Mouse (Mus musculus): ENCODE measurements around the gene Gpr179.

DNA sequence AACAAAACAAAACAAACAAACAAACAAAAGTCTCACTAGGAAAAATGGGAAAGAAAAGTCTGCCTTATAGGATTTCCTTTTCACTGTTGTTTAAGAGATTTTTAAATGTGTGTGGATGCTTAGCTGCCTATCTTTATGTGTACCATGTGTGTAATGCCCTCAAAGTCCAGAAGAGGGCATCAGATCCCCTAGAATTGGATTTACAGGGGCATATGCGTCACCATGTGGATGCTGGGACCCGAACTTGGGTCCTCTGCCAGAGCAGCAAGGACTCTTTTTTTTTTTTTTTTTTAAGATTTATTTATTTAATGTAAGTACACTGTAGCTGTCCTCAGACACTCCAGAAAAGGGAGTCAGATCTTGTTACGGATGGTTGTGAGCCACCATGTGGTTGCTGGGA, 37.8 kb downstream of the Gpr179 start:
- TF ChIP-seq CTCF (IDR thresholded peaks at IDR 0.05; ENCODE audit: insufficient read depth, low read depth, low read length), result no peak
- no peak for TF ChIP-seq POLR2A (IDR thresholded peaks at IDR 0.05; ENCODE audit: insufficient read depth, low read depth, low read length)

Data from olfactory bulb, adult 2 months (tissue).